Mouse (Mus musculus) heart, postnatal 25 days (tissue): ENCODE measurements around the gene Zscan20. TPM values are rescaled to one million over a fixed set of nuclear protein-coding genes. Genes with fewer than 3 reads are reported as not detected.
"Not testable (repeated sequence)": the region's sequence is repeated elsewhere in the genome, so short reads cannot be mapped to it uniquely, and the experiment has no call there.

Source experiments
- DNase-seq: peaks from one replicate; pipeline ENCODE4 v3.0.0; 2022; ENCODE audit warnings: low spot score
- intact Hi-C: fragments of 180-260 bp; cut with DNase I; formaldehyde crosslinking; loops from one replicate; pipeline ENCODE4 v1.15.1; 2025
- total RNA-seq, 2 experiments: library from RNA; stranded (reverse); gene quantifications; 2 replicates each; pipeline ENCODE4 v1.2.3; 2021

The Zscan20 gene
- total RNA-seq, 2 experiments from 2014 or later = 4.7 to 4.8 TPM

DNA sequence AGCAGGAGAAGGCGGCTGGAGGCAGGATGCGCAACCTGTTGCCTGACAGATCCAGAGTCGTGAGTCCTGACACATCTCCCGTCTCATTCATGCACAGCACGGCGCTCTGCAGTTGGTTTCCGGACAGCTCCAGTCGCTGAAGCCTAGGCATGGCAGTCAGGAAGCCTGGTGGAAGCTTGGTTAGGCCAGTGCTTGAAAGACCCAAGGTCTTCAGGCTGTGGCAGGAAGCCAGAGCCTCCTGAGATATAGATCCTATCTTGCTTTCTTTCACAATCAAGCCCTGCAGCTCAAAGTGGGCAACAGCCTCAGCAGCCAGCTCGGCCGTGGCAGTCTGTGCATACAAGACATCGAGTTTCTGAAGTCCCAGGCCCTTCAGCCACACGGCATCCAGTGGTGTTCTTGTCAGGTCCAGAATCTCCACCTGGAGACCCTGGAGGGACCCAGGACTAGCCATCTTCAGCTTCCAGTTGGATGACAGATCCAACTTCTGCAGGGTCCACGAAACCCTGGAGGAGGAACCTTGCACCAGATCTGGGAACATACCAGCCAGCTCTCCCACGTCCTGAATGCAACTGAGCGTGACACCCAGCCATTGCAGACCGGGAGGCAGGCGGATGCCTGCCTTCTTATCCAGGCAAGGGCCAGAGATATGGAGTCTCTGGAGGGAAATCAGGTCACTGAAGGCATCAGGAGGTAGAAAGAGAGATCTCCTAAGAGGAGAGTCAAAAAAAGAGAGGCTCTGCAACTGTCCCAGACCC lies 7.6 kb upstream of the Zscan20 start:
- intact Hi-C loops = loop anchor here (5.0 kb wide), 1 partner anchor 160 kb away; no protein-coding TSS in a partner anchor

GRCm38 (mm10) chr4:128615761-128616160 lies 5.9 kb upstream of the Zscan20 start:
- intact Hi-C loops = loop anchor here (5.0 kb wide), 1 partner anchor 162 kb away; no protein-coding TSS in a partner anchor
- no peak for DNase-seq

More for the DNA sequence above, 7.6 kb upstream of the Zscan20 start:
- DNase-seq = no peak

- intact Hi-C loops = loop anchor here (5.0 kb wide), 2 partner anchors 94 to 244 kb away; no protein-coding TSS in a partner anchor
- no peak for DNase-seq
These were observed 3.4 kb upstream of the Zscan20 start for GRCm38 (mm10) chr4:128613326-128613725.

DNA sequence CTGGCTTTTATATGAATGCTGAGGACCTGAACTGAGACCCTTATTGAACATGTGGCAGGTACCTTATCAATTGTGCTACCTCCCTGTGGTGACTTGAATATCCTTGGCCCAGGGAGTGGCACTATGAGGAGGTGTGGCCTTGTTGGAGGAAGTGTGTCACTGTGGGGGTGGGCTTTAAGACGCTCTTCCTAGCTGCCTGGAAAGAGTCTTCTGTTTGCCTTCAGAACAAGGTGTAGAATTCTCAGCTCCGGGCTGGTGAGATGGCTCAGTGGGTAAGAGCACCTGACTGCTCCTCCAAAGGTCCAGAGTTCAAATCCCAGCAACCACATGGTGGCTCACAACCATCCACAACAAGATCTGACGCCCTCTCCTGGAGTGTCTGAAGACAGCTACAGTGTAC lies 1.8 kb upstream of the Zscan20 start:
- intact Hi-C loops = loop anchor here (5.0 kb wide), 2 partner anchors 96 to 246 kb away; no protein-coding TSS in a partner anchor
- not testable (repeated sequence) for DNase-seq

GRCm38 (mm10) chr4:128610706-128611105 lies 808 bp upstream of the Zscan20 start:
- intact Hi-C loops = loop anchor here (5.0 kb wide), 2 partner anchors 97 to 247 kb away; no protein-coding TSS in a partner anchor
- no peak for DNase-seq

GRCm38 (mm10) chr4:128609276-128609924 lies 498 bp downstream of the Zscan20 start:
- no peak for DNase-seq
- intact Hi-C loops = no loop called here

DNA sequence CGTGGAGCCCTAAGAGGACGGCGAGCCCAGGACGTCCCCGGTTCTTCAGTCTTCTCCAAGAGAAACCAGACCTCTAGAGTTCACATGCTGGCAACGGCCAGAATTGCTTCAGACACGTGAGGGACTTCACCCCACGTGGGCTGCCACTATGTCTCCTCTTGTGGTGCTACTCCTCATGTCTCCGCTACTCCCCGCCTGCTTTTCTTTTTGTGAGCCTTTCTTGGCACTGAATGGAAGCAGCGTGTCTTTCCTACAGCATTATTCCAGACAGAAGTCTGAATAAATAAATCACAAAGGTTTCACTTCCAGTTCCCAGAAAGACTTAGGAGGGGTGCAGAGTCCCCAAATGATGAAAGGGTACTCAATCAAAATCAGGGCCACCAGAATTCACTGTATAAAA lies 2.2 kb downstream of the Zscan20 start:
- DNase-seq = no peak
- intact Hi-C loops = no loop called here

DNA sequence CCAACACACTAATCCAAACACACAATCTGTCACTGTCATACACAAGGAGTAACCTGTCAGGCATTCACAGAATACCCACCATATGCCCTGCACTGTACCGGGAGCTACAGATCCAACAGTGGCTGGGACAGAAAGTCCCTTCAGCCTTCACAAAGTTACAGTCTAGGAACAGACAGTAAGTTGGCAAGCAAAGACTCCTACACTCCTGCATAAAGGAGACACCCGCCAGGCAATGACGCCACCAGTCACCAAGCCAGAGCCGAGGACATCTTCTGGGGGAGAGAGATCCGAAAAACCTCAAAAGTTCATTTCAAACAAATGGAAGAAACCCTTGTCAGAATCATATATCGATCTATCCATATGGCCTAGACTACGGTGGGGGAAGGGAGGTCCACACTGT lies 3.3 kb downstream of the Zscan20 start:
- DNase-seq = no peak
- intact Hi-C loops = no loop called here

GRCm38 (mm10) chr4:128597801-128598560 lies 11.9 kb downstream of the Zscan20 start:
- no peak for DNase-seq
- intact Hi-C loops = no loop called here

DNA sequence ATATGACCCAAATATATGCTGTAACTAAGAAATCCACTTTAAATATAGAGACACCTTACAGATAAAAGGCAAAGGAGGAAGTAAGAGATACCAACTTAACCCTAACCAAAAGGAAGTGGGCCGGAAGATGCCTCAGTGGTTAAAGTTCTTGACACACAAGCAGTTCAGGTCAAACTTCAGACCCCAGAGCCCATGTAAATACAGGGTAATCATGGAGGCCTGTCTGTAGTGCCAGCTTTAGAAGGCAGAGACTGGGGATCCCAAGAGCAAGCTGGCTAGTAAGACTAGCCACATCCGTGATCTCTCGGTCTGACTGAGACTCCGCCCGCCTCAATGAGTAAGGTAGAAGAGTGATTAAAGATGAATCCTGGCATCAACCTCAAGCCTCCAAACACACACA lies 15.8 kb downstream of the Zscan20 start:
- no peak for DNase-seq
- intact Hi-C loops = no loop called here

- intact Hi-C loops = no loop called here
- no peak for DNase-seq
These were observed 16.6 kb downstream of the Zscan20 start for GRCm38 (mm10) chr4:128593286-128593685.

- intact Hi-C loops = no loop called here
- DNase-seq = no peak
These were observed 30.7 kb downstream of the Zscan20 start for GRCm38 (mm10) chr4:128579182-128579581.

GRCm38 (mm10) chr4:128575811-128576210 lies 34.1 kb downstream of the Zscan20 start:
- intact Hi-C loops = no loop called here
- no peak for DNase-seq

DNA sequence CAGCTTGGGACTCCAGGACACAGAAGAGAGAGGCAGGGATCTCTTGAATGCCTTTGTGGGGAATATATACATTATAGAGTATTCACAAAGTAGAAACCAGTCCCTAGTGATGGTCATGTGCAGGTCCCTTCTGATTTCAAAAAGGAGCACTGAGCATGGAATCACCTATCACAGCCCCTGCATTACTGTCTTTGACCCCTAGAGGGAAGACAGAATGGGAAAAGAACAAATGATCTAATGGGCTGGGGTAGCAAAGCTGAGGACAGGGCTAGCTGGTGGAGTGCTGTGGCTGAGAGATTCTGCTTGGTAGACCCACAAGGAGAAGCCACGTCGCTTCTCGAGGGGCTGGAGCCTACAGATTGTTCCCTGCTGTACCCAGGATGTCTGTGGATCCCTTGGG lies 49.6 kb downstream of the Zscan20 start:
- DNase-seq = no peak

GRCm38 (mm10) chr4:128554198-128554597 lies 55.7 kb downstream of the Zscan20 start:
- DNase-seq = no peak
- intact Hi-C loops = no loop called here

More for the DNA sequence above, 49.6 kb downstream of the Zscan20 start:
- intact Hi-C loops = no loop called here

GRCm38 (mm10) chr4:128550756-128551155 lies 59.1 kb downstream of the Zscan20 start:
- intact Hi-C loops = no loop called here

DNA sequence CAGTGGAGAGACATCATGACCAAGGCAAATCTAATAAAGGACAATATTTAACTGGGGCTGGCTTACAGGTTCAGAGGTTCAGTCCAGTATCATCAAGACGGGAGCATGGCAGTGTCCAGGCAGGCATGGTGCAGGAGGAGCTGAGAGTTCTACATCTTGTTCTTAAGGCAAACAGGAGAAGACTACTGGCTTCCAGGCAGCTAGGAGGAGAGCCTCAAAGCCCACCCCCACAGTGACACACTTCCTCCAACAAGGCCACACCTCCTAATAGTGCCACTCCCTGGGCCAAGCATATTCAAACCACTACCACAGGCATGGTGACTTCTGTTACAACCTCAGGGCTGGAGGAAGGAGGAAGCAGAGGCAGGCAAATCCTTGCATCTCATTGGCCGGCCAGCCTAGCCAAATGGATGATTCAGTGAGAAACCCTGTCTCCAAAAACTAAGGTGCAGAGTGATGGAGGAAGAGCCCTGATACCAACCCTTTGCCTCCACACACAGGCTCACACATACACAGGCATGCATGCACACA lies 65.9 kb downstream of the Zscan20 start:
- intact Hi-C loops = loop anchor here (10.0 kb wide), 1 partner anchor 1179 kb away; no protein-coding TSS in a partner anchor
- DNase-seq = not testable (repeated sequence)

More at GRCm38 (mm10) chr4:128550756-128551155, 59.1 kb downstream of the Zscan20 start:
- no peak for DNase-seq

DNA sequence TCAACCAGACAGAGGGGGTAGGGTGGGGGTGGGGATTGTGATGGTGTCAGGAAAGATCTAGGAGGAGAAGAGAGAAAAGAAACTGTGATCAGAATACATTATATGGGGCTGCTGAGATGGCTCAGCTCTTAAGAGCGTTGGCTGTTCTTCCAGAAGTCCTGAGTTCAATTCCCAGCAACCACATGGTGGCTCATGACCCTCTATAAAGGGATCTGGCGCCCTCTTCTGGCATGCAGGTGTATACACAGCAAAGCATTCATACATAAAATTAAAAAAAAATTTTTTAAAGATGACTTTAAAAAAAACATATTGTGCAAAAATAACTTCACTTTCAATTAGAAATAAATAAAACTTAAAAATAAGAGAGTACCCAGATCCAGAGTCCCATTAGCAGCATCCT lies 66.5 kb downstream of the Zscan20 start:
- DNase-seq = no peak
- intact Hi-C loops = loop anchor here (10.0 kb wide), 1 partner anchor 1179 kb away; no protein-coding TSS in a partner anchor
